Mouse (Mus musculus) retina, embryonic 14.5 days (tissue): ENCODE data around the gene Prdx1.

Source experiments
- DNase-seq: peaks from one replicate; pipeline ENCODE4 v3.0.0-alpha.2; 2015; ENCODE audit warnings: low spot score

Prdx1 gene

GRCm38 (mm10) chr4:116729532-116729931, 44.2 kb downstream of the Prdx1 start:
- no peak for DNase-seq

GRCm38 (mm10) chr4:116731077-116731476, 45.7 kb downstream of the Prdx1 start:
- DNase-seq: no peak

GRCm38 (mm10) chr4:116732355-116732754, 47.0 kb downstream of the Prdx1 start:
- DNase-seq: no peak

GRCm38 (mm10) chr4:116734996-116735395, 49.7 kb downstream of the Prdx1 start:
- no peak for DNase-seq

- no peak for DNase-seq
Measured at GRCm38 (mm10) chr4:116738972-116739751, 53.8 kb downstream of the Prdx1 start.

GRCm38 (mm10) chr4:116749750-116750149, 64.4 kb downstream of the Prdx1 start:
- DNase-seq: no peak
